Mouse (Mus musculus) lung, adult 18-20 months (tissue): ENCODE results near the gene Tada3.

Source experiments
- DNase-seq, 2 experiments: peaks; one replicate each; pipeline ENCODE4 v3.0.0; 2022; ENCODE audit warnings: mixed read lengths in 2 of 2

Tada3 gene

DNA sequence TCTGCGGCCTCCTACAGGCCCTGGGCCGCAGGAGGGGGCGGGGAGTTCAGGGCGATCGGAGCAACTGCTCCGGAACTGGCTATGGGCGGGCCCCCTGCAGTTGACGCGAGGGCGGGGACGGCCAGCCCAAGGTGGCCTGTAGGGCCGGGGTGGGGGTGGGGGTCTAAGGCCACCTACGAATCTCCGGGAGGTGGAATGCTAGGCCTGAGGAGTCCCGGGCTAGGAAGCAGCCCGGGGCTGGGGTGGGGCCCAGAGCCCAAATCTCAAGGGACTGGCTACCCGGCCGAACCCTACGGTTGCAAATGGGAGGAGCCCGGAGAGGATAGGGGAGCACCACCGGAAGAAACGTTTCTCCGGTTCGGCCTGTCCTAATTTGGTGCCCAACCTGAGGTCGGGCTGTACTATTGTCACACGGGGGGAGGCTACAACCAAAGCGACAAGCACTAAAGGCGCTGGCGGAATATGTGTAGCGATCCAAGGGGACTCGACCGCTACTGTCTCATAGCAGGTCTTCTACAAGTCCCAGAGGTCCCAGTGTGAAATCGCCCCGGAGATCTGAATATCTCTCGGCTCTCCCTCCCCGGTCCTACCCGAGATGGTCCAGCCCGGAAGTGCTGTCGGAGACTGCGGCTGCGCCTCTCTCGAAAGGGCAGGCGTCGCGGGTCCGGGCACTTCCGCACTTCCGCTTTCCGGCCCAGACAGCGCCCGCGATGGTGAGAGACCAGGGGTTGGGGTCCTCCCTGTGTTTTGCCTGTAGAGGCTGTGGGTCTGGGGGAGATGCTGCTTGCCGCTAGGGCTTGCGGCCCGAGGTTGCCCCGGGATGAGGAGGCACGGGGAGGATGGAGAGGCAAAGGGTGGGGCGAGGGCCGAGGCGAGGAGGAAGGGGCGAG lies at the start of gene Tada3, which contains the start of gene Arpc4:
Gene Tada3, minus strand, starts transcription at position 388 of the 890 bp plus-strand sequence.
Gene Arpc4, plus strand, starts transcription at position 620 of the 890 bp plus-strand sequence.
- peak; percentile 91 to 94 for DNase-seq

DNA sequence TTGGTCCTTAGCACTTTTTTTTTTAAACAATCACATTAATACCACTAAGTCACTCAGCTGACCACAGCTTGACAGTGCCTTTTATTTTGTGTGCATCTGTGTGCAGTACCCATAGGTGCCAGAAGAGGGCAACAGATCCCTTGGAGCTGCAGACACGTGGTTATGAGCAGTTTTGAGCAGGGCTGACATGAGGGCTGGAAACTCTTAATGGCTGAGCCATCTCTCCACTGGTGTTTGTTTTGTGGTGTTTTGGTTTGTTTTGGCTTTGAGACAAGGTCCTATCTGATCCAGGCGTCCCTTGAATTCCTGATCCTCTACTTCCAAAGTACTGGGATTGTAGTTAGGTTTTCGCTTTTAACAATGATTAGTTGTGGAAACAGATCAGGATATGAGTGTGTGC lies 49.7 kb upstream of the Tada3 start:
- DNase-seq, result peak in 1 of 2 experiments; percentile 49

DNA sequence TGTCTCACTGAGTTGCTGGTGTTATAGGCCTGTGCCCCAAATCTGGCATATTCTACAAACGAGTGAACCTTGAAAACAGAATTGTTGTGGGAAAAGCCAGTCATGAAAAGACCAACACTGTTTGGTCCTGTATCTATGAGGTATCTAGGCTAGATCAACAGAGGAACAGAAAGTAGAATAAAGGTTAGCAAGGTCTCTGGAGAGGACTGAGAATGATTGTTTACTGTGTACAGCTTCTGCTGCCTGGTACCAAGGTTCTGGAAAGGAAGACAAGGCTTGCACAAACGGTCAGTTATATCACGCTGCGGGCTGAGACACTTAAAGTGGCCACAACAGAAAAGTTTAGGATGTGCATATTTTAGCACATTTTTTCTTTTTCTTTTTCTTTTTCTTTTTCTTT lies 49.0 kb upstream of the Tada3 start:
- no peak for DNase-seq

DNA sequence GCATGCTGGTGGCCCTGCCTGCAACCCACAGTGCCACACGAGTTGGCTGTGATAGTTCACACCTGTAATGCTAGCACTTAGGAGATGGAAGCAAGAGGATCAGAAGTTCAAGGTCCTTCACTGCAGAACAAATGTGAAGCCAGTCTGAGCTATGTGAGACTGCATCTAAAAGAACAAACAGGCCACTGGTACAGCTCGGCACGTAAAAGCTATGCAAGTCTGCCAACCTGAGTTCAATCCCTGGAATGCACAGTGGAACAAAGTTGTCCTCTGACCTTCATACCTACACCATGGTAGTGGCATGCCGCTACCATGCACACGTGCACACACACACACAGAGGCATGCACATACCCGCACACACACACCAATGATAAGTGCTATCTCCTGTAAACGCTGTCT lies 46.5 kb upstream of the Tada3 start:
- no peak for DNase-seq

GRCm38 (mm10) chr6:113423000-113423399 lies 45.3 kb upstream of the Tada3 start:
- no peak for DNase-seq

GRCm38 (mm10) chr6:113419199-113419587 lies 41.5 kb upstream of the Tada3 start, which contains the start of gene Rpusd3:
TSS of gene Rpusd3 (minus strand) at chr6:113419340.
- peak; percentile 98 to 99 for DNase-seq

- no peak for DNase-seq
These were observed 40.9 kb upstream of the Tada3 start for GRCm38 (mm10) chr6:113418441-113419198.

- no peak for DNase-seq
These were observed 38.7 kb upstream of the Tada3 start for GRCm38 (mm10) chr6:113416416-113416815.

DNA sequence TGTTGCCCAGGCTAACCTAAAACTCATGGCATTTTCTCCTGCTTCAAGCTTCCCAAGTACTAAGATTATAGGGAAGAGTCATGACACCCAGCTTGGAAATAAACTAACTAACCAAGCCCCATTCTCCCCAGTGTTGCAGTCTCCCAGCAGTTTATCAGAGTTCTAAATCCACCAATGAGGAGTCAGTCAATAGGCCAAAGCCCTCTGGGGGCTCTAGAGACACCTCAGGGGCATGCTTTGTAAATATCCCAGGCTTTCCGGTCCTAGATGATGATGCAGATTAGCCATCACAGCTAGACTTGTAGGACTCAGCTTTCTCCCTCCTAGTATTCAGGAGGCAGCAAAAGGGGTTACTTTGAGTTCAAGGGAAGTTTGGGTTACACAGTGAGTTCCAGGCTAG lies 32.3 kb upstream of the Tada3 start:
- no peak for DNase-seq

- DNase-seq, result no peak
These were observed 29.0 kb upstream of the Tada3 start for GRCm38 (mm10) chr6:113406683-113407082.

DNA sequence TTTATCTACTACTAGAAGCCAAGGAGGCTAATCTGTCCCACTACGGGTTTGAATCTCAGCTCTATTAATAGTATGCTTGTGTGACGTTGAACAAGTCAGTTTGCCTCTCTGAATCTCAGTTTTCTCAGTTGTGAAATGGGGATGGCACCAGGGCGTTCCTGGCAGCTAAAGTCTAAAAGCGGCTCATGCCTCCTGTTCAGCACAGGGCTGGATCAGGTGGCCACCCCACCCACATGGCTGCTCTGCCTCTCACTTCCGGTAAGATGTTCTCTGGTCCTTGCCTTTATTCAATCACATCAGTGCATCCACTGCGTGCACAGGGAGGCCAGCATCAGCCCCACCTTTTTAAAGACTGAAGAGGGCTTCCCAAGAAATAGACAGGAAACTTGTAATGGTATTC lies 27.8 kb upstream of the Tada3 start:
- no peak for DNase-seq

GRCm38 (mm10) chr6:113404649-113405448 lies 27.2 kb upstream of the Tada3 start:
- no peak for DNase-seq

GRCm38 (mm10) chr6:113402094-113402493 lies 24.4 kb upstream of the Tada3 start:
- no peak for DNase-seq

DNA sequence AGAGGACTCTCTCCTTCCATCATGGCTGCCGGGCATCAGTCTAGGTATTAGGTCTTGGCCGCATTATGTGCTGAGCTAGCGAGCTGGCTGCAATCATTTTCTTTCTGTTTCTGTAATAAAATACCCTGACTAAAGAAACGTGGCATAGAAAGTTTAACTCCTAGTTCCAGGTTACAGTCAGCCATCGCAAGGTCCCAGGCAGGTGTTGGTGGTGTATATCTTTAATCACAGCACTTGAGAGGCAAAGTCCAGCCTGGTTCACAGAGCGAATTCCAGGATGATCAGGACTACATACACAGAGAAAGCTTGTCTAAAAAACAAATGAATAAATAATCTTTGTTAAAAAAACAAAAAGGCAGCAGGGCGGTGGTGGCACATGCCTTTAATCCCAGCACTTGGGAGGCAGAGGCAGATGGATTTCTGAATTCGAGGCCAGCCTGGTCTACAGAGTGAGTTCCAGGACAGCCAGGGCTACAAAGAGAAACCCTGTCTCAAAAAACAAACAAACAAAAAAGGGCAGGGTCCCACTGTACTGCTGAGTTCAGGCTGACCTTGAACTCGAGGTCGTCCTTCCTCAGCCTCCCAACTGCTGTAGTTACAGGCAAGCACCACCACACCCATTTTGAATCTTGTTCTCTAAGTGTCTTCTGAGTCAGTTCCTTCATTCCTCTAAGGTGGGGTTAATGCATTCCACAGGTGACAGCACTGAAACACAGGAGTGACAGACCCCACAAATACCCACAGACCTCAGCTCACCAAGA lies 18.8 kb upstream of the Tada3 start:
- no peak for DNase-seq

GRCm38 (mm10) chr6:113395501-113395900 lies 17.8 kb upstream of the Tada3 start:
- DNase-seq, result no peak

DNA sequence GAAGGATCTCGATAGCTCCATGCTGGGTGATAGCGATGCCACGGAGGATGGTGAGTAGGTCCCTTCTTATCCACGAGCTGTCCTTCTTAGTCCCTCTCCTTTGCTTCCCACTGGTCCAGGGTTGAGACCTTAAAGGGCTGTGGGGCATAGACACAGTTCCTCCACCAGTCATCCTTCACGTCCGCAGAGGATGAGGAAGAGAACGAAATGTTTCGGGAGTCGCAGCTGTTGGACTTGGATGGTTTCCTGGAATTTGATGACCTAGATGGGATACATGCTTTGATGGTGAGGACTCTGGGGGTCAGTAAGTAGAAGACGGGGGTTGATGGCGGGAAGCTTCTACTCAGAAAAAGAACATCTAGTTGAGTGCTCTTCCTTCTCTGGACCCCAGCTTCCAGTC lies 17.1 kb upstream of the Tada3 start:
- DNase-seq, result no peak

DNA sequence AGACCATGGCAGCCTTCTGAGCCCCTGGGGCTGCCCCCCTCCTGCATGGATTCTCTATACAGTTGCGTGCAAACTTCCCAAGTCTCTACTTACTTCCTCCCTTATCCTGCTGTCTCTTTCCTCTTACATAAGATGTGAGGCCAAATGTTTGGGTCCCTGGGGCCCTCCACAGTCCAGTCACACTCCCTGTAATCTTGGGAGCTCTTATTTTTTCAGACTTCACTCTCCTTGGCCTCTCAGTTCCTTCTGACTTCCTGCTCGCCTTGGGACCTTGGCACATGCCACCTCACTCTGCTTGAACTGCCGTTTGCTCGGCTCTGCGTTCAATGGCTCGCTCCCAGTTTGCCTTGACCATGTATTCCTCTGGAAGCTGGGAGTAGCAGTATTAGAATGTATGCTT lies 16.3 kb upstream of the Tada3 start:
- DNase-seq, result no peak

- DNase-seq, result peak; percentile 32 to 58
These were observed 14.8 kb upstream of the Tada3 start for GRCm38 (mm10) chr6:113392387-113393071.

DNA sequence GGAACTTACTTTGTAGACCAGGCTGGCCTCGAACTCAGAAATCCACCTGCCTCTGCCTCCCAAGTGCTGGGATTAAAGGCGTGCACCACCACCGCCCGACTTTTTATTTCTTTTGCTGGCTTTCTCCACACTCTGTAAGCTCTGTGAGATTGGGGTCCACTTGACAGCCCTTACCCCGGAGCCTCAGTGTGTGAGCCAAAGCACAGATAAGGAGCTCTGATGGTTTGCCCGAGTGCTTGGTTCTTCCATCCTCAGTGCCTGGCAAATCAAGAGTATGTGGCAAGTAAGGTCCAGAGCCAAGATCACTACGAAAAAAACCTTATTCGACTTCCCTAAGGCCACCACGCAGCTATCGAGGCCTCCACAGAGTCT lies 14.3 kb upstream of the Tada3 start:
- DNase-seq, result no peak

GRCm38 (mm10) chr6:113390715-113391114 lies 13.0 kb upstream of the Tada3 start:
- no peak for DNase-seq

GRCm38 (mm10) chr6:113388960-113389359 lies 11.3 kb upstream of the Tada3 start, which contains the start of gene Ttll3:
TSS of gene Ttll3 (plus strand) at chr6:113389260.
- DNase-seq, result no peak

DNA sequence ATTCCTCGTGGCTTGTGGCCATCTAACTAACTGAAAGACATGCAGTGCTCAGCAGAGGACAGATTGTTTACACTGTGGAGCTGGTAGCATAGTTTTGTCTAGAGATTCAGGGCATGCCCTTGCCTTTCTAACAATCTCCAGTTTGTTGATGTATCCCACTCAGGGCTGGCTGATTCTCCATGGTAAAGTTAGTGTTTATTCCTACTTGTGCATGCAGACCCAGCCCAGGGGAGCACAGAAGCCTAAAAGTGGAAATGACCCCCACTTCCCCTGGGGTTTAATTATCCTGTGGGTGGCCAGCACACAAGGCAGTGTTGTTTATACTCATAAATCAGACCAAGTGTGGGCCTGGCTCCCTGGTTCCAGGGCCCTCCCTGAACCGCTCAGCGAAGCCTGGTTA lies 8.3 kb upstream of the Tada3 start:
- no peak for DNase-seq
